Mouse (Mus musculus) kidney, postnatal 14 days (tissue): Measurements from ENCODE around the gene B230217C12Rik.
"Not testable (repeated sequence)": the region's sequence is repeated elsewhere in the genome, so short reads cannot be mapped to it uniquely, and the experiment has no call there.

Experiments
- DNase-seq: peaks from one replicate; pipeline ENCODE4 v3.0.0; 2022; ENCODE audit warnings: mixed read lengths

Gene B230217C12Rik

DNA sequence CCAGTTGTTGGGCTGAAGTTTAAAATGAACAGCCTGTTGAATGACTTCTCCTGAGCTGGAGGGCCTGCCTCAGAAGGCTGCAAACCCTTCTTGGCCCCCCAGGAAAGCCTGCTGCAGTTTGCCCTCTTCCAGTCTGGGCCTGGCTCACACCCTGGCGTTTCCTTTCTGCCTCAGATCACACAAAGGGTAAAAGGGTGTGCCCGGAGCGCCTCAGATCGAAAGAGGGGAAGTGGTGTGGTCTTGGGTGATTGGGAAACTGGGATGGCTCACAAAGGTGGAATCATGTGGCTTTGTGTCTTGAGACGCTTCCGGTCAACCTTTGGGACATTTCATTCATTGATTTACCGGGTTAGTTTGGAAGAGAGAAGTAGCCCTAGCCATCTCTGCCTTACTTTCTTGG is 14.2 kb upstream of the B230217C12Rik start:
- DNase-seq: no peak

DNA sequence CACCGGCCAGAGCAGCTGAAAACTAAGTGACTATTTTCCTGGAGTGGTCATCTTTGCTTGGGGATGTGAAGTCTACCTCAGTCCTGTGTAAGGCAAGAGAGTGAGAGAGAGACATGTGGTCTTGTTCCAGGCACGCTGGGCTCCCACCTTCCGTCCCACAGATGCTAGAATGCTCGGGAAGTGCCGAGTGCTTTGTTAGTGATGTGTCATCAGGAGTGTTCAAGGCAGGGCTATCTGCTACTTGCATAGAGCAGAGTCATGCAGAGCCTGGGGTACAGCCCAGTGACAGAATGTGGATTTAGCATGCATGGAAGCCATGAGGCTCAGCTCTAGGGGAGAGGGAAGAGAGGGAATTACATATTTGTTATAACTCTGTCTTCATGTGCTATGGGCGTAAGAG is 12.9 kb upstream of the B230217C12Rik start:
- no peak for DNase-seq

- no peak for DNase-seq
These were observed 11.2 kb upstream of the B230217C12Rik start for GRCm38 (mm10) chr11:97829365-97829764.

- DNase-seq: no peak
These were observed 10.6 kb upstream of the B230217C12Rik start for GRCm38 (mm10) chr11:97829913-97830476.

- no peak for DNase-seq
These were observed 10.1 kb upstream of the B230217C12Rik start for GRCm38 (mm10) chr11:97830501-97830900.

DNA sequence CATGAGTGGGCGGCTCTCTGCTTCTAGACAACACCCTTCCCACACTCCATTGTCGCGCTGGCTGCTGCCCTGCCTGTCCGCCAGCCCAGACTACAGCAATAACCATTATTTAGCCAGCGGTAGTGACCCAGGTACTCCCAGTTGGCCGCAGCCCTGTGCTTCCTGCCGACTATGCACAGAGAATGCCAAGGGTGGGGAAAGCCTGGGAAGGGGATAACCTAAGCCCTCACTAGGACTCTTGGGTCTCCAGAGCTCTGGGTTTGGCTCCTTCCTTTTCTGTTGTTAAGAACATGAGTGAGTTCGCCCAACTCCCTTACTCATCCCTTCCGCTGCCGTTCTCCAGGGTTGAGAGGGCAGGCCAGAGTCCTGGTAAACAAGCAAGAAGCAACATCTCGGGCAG is 8.6 kb upstream of the B230217C12Rik start:
- no peak for DNase-seq

GRCm38 (mm10) chr11:97833352-97833751 is 7.2 kb upstream of the B230217C12Rik start:
- DNase-seq: no peak

- no peak for DNase-seq
These were observed 4.0 kb upstream of the B230217C12Rik start for GRCm38 (mm10) chr11:97836541-97836940.

GRCm38 (mm10) chr11:97837051-97837450 is 3.5 kb upstream of the B230217C12Rik start:
- DNase-seq: not testable (repeated sequence)

DNA sequence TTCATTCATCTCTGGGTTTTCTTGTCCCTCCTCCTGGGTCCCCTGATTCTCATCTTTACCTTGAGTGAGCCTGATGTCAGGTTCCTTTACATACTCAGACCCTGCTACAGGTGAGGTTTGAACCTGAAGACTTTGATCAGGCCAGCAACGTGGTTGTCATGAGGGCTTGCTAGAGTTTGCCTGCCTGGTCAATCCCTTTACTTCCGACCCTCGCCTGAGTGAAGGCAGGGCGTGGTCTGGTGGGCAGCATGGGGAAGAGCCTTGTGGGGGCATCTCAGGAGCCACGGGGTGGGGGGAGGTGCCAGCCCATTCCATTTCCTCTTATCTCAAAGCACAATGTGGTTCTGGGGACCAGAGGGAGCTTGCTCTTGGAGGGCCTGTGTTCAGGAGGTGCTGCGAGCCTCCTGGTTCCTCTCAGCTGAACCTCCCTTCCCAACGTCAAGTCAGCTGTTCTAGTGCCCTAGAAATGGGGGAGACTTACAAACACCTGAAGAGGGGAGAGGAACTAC is 2.9 kb upstream of the B230217C12Rik start:
- DNase-seq: no peak

- no peak for DNase-seq
These were observed 1.7 kb upstream of the B230217C12Rik start for GRCm38 (mm10) chr11:97838779-97839440.

GRCm38 (mm10) chr11:97839441-97840134 is 992 bp upstream of the B230217C12Rik start:
- DNase-seq: no peak

GRCm38 (mm10) chr11:97840135-97840490 is 467 bp upstream of the B230217C12Rik start:
- DNase-seq: no peak

- DNase-seq: peak; percentile 80
These were observed 546 bp downstream of the B230217C12Rik start for GRCm38 (mm10) chr11:97840991-97841661.

GRCm38 (mm10) chr11:97842001-97842400 is 1.4 kb downstream of the B230217C12Rik start:
- no peak for DNase-seq

GRCm38 (mm10) chr11:97850367-97850766 is 9.8 kb downstream of the B230217C12Rik start:
- DNase-seq: peak; percentile 53

DNA sequence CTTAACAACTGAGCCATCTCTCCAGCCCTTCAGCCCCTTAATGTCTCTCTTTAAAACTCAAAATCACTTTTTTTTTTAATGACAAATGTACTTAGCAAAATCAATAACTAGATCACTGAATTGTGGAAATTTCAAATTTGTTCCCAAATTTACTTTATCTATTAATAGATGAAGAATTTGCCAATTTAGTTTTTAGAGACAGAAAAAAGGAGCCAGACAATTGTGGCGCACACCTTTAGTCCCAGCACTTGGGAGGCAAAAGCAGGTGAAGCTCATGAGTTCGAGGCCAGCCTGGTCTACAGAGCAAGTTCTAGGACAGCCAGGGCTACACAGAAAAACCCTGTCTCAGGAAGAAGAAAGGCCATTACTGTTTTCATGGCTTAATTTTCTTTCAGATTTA is 11.0 kb downstream of the B230217C12Rik start:
- DNase-seq: no peak

- no peak for DNase-seq
These were observed 14.9 kb downstream of the B230217C12Rik start for GRCm38 (mm10) chr11:97855473-97855872.

- DNase-seq: no peak
These were observed 21.6 kb downstream of the B230217C12Rik start for GRCm38 (mm10) chr11:97862148-97862547.

- no peak for DNase-seq
These were observed 24.8 kb downstream of the B230217C12Rik start for GRCm38 (mm10) chr11:97865421-97865820.

GRCm38 (mm10) chr11:97866091-97866888 is 25.7 kb downstream of the B230217C12Rik start:
- peak; percentile 12 for DNase-seq

DNA sequence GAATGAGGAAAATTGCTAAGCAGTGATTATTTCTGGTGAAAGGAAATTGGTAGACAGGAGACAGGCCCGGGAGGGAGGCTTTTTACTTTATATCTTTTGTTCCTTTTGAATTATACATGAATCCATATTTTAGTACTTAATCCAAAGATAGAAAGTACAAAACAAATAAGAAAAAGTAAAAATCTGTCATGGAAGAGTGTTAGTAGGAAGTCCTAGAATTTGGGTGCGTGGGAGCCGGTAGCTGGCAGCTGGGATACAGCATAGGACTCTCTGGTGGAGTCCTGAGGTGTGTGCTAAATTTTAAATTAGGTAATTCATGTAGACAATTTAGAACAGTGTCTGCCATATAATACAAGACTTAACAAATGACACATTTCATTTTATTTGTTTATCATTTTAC is 27.0 kb downstream of the B230217C12Rik start:
- no peak for DNase-seq

- DNase-seq: not testable (repeated sequence)
These were observed 31.8 kb downstream of the B230217C12Rik start for GRCm38 (mm10) chr11:97872378-97872777.
